Mouse (Mus musculus) heart, postnatal 36 days (tissue): Measurements from ENCODE around the gene Ccr6. TPM values are rescaled to one million over a fixed set of nuclear protein-coding genes. Genes with fewer than 3 reads are reported as not detected.

Experiments
- DNase-seq, 2 experiments: peaks; one replicate each; pipeline ENCODE4 v3.0.0; 2021 to 2022
- intact Hi-C: fragments of 180-260 bp; cut with DNase I; formaldehyde crosslinking; loops from one replicate; pipeline ENCODE4 v1.15.1; 2025
- total RNA-seq, 2 experiments: library from RNA; stranded (reverse); gene quantifications; 2 replicates each; pipeline ENCODE4 v1.2.3; 2021

Ccr6 gene
- total RNA-seq, 2 experiments from 2014 or later = not detected

DNA sequence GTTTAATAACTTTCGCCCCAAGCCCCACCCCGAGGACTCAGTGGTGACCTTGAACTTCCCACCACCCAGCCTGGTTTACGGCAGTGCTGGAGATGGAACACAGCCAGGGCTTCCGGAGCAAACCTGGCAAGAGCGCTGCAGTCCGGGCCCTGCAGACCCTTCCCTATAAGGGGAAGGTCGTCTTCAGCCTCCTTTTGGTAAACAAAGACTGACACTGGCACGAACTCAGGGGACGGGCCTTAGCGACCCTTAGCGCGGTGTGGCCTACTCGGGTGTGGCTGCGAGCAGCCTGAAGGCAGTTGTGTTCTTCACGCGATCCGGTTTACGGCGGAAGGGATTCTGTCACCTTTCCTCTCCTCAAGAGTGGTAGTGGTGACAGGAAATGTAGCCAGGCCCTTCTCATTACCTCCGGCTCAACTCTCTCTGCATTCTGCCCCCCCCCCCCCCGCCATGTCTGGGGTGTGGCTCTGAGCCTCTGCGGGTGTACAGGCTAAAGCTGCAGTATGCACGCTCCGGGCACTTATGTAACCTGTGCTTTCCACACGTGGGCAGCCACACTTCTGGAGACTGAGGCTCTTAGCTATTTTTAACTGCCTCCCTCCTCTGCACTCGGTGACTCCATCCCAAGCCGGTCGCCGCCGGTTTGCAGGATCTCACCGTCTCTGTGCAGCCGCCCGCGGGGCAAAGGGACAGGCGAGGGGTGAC is 47.1 kb downstream of the Ccr6 start, which contains the start of gene Mpc1:
Gene Mpc1, plus strand, starts transcription at position 84 of the 705 bp plus-strand sequence.
- intact Hi-C loops = loop anchor here (10.0 kb wide), 1 partner anchor 522 kb away; no protein-coding TSS in a partner anchor
- DNase-seq = peak; percentile 72 to 77

DNA sequence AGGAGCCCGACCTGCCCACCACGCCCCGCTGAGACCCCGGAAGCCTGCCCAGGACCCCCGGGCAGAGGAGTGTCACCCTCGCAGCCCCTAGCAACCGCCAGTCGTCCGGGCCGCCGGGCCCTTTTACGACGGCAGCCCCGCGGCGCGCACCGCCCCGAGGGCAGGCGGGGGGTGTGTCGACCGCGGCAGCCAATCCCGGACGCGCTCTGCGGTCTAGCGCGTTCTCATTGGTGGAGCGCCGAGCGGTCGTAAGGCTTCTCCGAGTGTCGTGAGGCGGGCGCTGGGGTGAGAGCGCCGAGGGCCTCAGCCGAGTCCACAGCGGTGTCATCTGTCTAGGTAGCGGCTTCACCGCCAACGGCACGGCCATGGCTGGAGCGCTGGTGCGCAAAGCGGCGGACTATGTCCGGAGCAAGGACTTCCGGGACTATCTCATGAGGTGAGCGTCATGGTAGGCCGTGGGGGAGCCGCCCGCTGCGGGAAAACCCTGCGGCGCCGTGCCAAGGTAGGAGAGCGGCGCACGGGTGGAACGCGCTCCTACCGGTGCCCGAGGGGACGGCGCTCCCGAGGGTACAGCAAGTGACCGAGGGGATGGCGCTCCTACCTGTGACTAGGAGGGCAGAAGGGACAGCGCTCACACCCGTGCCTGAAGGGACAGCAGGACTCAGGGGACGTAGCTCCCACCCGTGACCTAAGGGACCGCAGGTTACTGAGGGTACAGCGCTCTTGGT is 47.8 kb downstream of the Ccr6 start:
- intact Hi-C loops = loop anchor here (2.0 to 10.0 kb wide), 2 partner anchors 27 to 521 kb away; partner anchors contain the start of gene Sft2d1
- DNase-seq = peak; percentile 93 to 95

DNA sequence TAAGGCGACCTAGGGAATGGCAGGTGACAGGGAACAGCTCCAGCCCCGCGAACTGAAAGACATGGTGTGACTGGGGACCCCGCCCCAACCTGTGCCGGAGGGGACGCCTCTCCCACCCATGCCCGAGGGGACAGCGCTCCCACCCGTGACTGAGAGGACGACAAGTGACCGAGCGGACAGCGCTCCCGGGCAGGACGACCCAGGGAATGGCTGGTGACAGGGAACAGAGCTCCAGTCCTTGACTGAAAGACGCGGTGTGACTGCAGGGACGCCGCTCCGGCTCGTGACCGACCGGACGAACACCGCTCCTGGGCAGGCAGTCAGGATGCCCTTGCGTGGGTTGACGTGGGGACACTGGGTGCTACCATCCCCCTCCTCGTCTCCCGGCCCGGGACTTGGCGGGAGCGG is 48.4 kb downstream of the Ccr6 start:
- intact Hi-C loops = loop anchor here (2.0 to 10.0 kb wide), 2 partner anchors 27 to 521 kb away; partner anchors contain the start of gene Sft2d1
- DNase-seq = peak; percentile 51 to 63

DNA sequence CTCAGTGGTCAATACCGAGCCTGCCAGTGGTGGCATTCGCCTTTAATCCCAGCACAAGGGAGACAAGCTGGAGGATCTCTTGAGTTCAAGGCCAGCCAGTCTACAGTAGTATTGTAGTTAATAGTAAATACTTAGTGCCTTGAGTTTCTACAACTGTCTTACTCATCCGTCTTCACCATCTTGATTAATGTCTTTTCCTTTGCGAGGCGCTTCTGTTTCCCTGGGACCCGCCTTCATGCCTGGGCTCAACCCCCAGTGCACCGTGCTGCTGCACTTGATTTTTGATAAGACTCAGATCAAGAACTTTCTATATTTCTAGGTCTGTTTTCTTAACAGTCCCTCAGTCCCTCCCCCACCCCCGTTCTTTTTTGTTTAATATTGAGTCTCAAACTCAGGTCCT is 49.2 kb downstream of the Ccr6 start:
- DNase-seq = no peak
- intact Hi-C loops = loop anchor here (2.0 to 10.0 kb wide), 2 partner anchors 26 to 520 kb away; partner anchors contain the start of gene Sft2d1

- DNase-seq = no peak
- intact Hi-C loops = loop anchor here (10.0 kb wide), 1 partner anchor 518 kb away; no protein-coding TSS in a partner anchor
Measured at GRCm38 (mm10) chr17:8286987-8287386, 51.1 kb downstream of the Ccr6 start.

- no peak for DNase-seq
- intact Hi-C loops = loop anchor here (10.0 kb wide), 1 partner anchor 515 kb away; no protein-coding TSS in a partner anchor
Measured at GRCm38 (mm10) chr17:8289993-8290679, 54.3 kb downstream of the Ccr6 start.

DNA sequence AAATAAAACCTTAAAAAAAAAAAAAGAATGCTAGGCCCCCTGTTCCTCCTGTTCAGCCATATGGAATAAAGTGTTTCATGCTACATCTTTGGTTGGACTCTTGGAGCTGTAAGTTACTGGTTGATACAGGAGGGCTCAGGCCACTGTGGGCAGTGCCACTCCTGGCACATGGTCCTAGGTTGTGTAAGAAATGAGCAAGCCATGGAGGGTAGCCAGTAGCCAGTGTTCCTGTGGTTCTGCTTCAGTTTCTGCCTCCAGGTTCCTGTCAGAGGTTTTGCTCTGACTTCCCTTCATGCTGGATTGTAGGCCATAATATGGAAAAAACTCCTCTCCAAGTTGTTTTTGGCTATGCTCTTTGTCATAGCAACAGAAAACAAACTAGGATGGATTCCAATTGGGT is 54.9 kb downstream of the Ccr6 start:
- intact Hi-C loops = no loop called here
- no peak for DNase-seq

DNA sequence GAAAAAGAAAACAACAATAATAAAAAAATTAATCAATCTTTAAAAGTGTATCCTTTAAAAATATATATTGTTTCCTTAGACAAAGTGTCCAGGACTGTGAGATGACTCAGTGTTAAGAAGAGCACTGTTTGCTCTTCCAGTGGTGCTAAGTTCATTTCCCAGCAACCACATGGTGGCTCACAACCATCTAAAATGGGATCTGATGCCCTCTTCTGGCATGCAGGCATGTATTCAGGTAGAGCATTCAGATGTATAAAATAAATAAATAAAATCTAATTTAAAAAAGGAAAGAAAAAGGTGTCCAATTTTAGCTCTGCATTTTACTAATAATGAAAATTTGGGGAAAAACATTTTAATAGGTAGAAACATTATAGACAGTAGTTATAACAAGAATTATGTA is 60.0 kb downstream of the Ccr6 start:
- DNase-seq = no peak
- intact Hi-C loops = no loop called here

DNA sequence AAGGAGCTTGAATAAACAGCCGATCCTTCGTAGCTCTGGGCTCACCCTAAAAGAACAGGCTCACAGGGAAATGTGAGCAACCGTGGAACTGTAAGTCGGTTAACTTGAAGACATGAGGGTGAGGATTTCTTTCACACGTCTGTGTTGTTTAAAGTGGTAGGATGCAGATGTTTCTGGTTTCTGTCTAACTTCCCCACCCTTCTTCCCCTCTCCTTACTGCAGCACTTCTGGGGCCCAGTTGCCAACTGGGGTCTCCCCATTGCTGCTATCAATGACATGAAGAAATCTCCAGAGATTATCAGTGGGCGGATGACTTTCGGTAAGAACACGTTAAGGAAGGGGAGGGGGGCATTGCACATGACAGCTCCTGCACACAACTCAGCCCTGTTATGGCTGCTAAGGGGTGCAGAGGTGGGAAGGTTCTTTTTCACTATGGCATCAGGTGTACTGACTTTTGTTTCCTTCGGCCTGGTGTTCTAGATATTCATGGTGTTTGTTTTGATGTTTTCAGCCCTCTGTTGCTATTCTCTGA is 60.5 kb downstream of the Ccr6 start:
- DNase-seq = no peak
- intact Hi-C loops = no loop called here

GRCm38 (mm10) chr17:8297746-8298145 is 61.9 kb downstream of the Ccr6 start:
- intact Hi-C loops = no loop called here
- no peak for DNase-seq

DNA sequence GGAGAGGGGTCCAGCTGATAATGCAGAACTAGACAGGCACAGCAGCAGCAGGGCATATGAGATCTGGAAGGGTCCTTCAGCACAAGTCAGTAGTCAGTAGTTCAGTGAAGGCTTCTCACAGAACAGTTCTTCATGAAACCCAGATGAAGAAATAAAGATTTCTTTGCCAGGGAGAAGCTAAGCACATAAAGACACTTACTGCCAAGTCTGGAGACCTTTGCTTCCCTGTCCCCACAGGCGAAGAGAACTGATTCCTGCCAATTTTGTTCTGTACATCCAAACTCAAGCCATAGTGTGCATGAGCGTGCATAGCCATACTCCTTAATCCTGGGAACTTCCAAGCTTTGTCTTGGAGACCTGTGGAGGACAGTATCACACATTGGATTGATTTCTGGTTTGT is 62.4 kb downstream of the Ccr6 start:
- DNase-seq = no peak
- intact Hi-C loops = no loop called here

GRCm38 (mm10) chr17:8299524-8299923 is 63.7 kb downstream of the Ccr6 start:
- intact Hi-C loops = no loop called here
- no peak for DNase-seq

DNA sequence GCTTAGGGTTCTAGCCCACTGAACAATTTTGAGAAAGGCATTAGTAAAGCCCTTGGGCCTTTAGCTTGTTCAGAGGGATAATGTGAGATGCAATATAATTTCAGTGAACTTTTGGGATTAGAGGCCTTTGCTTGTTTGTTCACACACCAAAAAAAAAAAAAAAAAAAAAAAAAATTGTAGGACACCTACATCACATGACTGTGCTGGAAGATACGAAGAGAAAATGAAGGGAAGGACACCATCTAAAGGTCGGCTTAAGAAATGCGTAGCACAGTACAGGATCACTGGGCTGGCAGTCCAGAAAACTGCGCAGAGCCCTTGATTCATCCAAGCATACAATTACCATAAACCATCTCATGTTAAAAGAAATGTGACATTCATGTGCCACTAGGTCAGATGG is 65.7 kb downstream of the Ccr6 start:
- intact Hi-C loops = loop anchor here (5.0 kb wide), 1 partner anchor 34 kb away; no protein-coding TSS in a partner anchor
- DNase-seq = no peak

DNA sequence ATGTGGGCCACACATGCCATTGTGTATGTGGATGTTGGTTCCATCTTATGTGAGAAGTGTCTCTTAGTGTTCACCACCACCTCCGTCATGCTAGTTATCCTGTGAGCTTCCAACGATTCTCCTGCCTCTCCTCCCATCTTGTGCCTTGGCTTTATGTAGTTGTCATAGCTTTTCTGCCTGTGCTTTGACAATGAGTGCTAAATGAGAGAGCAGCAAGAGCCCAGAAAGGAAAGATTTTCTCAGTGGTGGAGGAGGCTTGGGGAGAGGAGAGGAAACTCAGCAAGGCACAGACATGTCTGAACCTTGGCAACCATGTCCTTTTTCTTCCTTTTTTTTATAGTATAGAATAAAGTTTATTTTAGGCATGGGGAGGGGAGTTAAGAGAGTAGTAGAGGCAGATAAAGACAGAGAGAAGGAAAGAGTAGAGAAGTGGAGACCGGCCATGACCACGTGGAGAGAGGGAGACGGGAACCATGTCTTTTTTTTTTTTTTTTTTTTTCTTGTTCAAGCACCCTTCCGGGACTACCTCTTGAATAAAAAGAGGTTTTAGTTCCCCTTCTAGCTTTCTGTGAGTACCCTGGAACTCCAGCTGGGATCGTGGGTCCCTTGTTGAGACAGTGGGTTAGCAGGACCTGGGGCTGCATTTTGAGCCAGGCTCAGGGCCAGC is 67.1 kb downstream of the Ccr6 start:
- no peak for DNase-seq
- intact Hi-C loops = loop anchor here (5.0 kb wide), 1 partner anchor 36 kb away; no protein-coding TSS in a partner anchor

DNA sequence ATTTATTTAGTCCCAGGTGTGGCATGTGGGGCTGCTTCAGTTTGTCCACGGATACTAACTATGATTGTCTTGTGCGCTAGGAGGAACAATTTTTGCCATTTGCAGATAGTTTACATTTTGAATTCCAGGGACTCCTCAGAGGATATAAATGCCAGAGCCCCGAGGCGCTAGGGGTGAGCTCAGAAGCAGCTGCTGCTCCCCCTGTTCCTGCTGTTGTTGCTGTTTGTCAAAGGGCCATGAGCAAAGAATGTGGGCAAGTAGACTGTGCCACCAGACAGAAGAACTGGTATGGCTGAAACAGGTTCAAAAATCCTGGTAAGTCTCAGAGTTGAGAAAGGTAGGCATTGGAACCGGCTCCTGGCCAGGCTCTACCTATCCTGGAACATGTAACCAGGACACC is 67.8 kb downstream of the Ccr6 start:
- no peak for DNase-seq
- intact Hi-C loops = loop anchor here (5.0 kb wide), 1 partner anchor 36 kb away; no protein-coding TSS in a partner anchor

- DNase-seq = no peak
- intact Hi-C loops = no loop called here
Measured at GRCm38 (mm10) chr17:8305801-8306200, 70.0 kb downstream of the Ccr6 start.
